Mouse (Mus musculus) liver, postnatal 0 days (tissue): Measurements from ENCODE around the gene Padi4. TPM values are rescaled to one million over a fixed set of nuclear protein-coding genes. Genes with fewer than 3 reads are reported as not detected.

ENCODE experiments used
- ATAC-seq: fragments of 200-750 bp; cut with Nextera tagmentation; 2 replicates; pipeline ENCODE4 v1.8.0; 2017; ENCODE audit warnings: mild to moderate bottlenecking, moderate library complexity
- DNase-seq: peaks from one replicate; pipeline ENCODE4 v3.0.0-alpha.2; 2016
- H3K27ac ChIP-seq: fragments of 300-500 bp; sonication (generic); 2 replicates; pipeline ENCODE4 v1.5.1; 2014; ENCODE audit warnings: antibody characterized with exemption, moderate library complexity, mild to moderate bottlenecking, low read depth
- H3K27me3 ChIP-seq: fragments of 300-500 bp; sonication (generic); 2 replicates; pipeline ENCODE4 v1.6.1; 2014; ENCODE audit warnings: low read length, control low read depth, mixed read lengths; ENCODE audit not compliant: insufficient read depth
- H3K36me3 ChIP-seq: fragments of 300-500 bp; sonication (generic); replicated peaks from 2 replicates; pipeline ENCODE4 v1.6.1; 2014; ENCODE audit warnings: mild to moderate bottlenecking, control low read depth, low read length, moderate library complexity, mixed read lengths; ENCODE audit not compliant: insufficient read depth
- H3K4me1 ChIP-seq: fragments of 300-500 bp; sonication (generic); 2 replicates; pipeline ENCODE4 v1.6.1; 2014; ENCODE audit warnings: antibody characterized with exemption, mild to moderate bottlenecking, control low read depth; ENCODE audit not compliant: insufficient read depth
- H3K4me2 ChIP-seq: fragments of 300-500 bp; sonication (generic); 2 replicates; pipeline ENCODE4 v1.6.1; 2014; ENCODE audit warnings: low read depth, mild to moderate bottlenecking, low read length, moderate library complexity, mixed read lengths
- H3K4me3 ChIP-seq: fragments of 300-500 bp; sonication (generic); 2 replicates; pipeline ENCODE4 v1.5.1; 2014; ENCODE audit warnings: low read depth, low read length
- H3K9ac ChIP-seq: fragments of 300-500 bp; sonication (generic); replicated peaks from 2 replicates; pipeline ENCODE4 v1.6.1; 2014; ENCODE audit warnings: mild to moderate bottlenecking, moderate library complexity
- H3K9me3 ChIP-seq: fragments of 300-500 bp; sonication (generic); 2 replicates; pipeline ENCODE4 v1.6.1; 2016; ENCODE audit warnings: mild to moderate bottlenecking, control low read depth, low read length, mixed read lengths
- CTCF ChIP-seq: sonication (generic); IDR thresholded peaks from 2 replicates; pipeline ENCODE4 v1.5.1; 2016; ENCODE audit warnings: antibody characterized with exemption, low read depth
- EP300 ChIP-seq: IDR thresholded peaks from 2 replicates; pipeline ENCODE4 v1.6.1; 2016; ENCODE audit warnings: antibody characterized with exemption, low read depth, mild to moderate bottlenecking
- WGBS: fragments of 180-500 bp; shearing (Covaris S2); extraction: QIAGEN DNeasy Blood & Tissue Kit; methylation state at CpG from one replicate; pipeline ENCODE4 v1.1.7; 2014; ENCODE audit not compliant: insufficient replicate concordance; 5-methylcytosine and 5-hydroxymethylcytosine counted together
- polyA plus RNA-seq: library from polyadenylated mRNA; unstranded; fragments of >200 nt; fragmentation: Nextera tagmentation; extraction: Ambion mirVana; gene quantifications from 2 replicates; pipeline ENCODE4 v1.2.1, GENCODE M21; 2015

The Padi4 gene
- polyA plus RNA-seq, 1 experiment from 2014 or later: 4.5 TPM

DNA sequence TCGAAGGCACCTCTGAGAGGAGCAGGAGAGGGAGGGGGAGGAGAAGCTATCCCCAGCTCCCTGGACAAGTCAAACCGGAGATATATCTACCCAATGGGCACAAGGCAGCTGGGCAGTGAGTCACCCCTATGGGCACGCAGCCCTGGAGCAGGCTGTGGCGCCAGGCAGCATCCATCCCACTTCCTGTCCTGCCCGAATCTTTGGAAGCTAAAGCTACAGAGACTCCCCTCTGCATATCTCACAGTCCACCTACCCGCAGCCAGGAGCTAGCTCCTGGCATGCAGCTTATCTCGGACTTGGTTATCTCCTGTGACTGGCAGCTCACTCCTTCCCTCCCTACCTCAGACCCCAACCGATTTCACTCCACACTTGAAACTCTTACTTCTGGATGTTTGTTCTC lies 35.1 kb upstream of the Padi4 start:
- 35% methylated on average over 8 of the region's 8 CpGs for WGBS
- Histone ChIP-seq H3K4me1 (peaks cover 26% of the 10 kb centered on the region), H3K27ac (no peak overlapping the region), H3K36me3 (no peaks in the 10 kb centered on the region), H3K4me3 (no peak overlapping the region), H3K27me3 (peaks cover 13% of the 10 kb centered on the region; the same call in 1 of the 2 replicates), H3K9me3 (no peaks in the 10 kb centered on the region), H3K9ac (no peak overlapping the region), H3K4me2 (no peak overlapping the region)
- ATAC-seq (no peak), DNase-seq (no peak)
- TF ChIP-seq CTCF (no peak), EP300 (no peak)

DNA sequence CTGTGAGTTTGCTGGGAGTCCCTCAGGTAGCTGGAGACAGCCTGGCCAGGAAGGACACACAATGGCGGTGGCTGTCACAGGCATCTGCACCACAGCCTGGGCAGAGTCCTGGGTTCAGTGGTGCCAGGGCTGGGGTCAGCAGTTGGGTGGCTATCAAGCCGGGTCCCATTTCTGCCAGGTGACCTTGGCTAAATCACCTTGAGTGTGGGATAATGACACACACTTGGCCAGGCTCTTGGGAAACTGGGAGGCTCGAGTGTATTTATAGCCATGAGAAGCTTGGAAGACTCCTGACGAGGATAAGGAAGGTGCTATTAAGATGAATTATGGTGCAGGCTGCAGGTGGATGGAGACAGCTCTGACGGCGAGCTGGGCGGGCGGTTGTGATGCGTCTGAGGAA lies 30.6 kb upstream of the Padi4 start:
- H3K27me3 ChIP-seq: peaks cover 10% of the 10 kb centered on the region; the same call in 1 of the 2 replicates
- no peaks in the 10 kb centered on the region for H3K9me3 ChIP-seq
- no peak overlapping the region for H3K4me3 ChIP-seq
- no peaks in the 10 kb centered on the region for H3K4me1 ChIP-seq
- ATAC-seq (no peak), DNase-seq (no peak)
- no peak overlapping the region for H3K27ac ChIP-seq
- H3K4me2 ChIP-seq: no peak overlapping the region
- no peak overlapping the region for H3K9ac ChIP-seq
- TF ChIP-seq CTCF (no peak), EP300 (no peak)
- no peaks in the 10 kb centered on the region for H3K36me3 ChIP-seq
- 78% methylated on average over 9 of the region's 9 CpGs for WGBS

- 53% methylated on average over 3 of the region's 3 CpGs for WGBS
These were observed 27.3 kb upstream of the Padi4 start for GRCm38 (mm10) chr4:140801364-140801763.

DNA sequence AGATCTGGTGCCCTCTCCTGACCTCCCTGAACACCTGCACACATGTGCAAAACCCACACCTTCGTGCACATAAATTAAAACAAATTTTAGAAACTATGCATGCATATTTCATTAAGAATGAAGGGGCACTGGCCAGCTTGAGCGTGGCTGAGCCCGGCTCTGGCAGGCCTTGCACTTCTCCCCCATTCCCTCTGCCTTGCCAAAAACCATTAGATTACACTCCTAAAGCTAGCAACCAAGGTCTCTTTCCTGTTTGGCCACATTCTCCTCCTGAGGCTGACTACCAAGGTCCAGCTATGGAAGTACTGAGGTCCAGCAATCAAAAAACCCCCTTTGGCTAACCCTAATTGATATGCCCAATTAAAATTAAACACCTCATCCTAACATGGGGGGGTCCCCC lies 22.8 kb upstream of the Padi4 start:
- no peak for TF ChIP-seq CTCF
- TF ChIP-seq EP300: no peak
- no peaks in the 10 kb centered on the region for H3K9me3 ChIP-seq
- no peaks in the 10 kb centered on the region for H3K4me1 ChIP-seq
- H3K36me3 ChIP-seq: no peaks in the 10 kb centered on the region
- H3K9ac ChIP-seq: no peak overlapping the region
- H3K27ac ChIP-seq: no peak overlapping the region
- DNase-seq (no peak), ATAC-seq (no peak)
- no peaks in the 10 kb centered on the region for H3K27me3 ChIP-seq
- no peak overlapping the region for H3K4me2 ChIP-seq
- WGBS: 80% methylated on average over 3 of the region's 3 CpGs
- H3K4me3 ChIP-seq: no peak overlapping the region

More at GRCm38 (mm10) chr4:140801364-140801763, 27.3 kb upstream of the Padi4 start:
- Histone ChIP-seq H3K4me1 (no peaks in the 10 kb centered on the region), H3K9me3 (no peaks in the 10 kb centered on the region), H3K4me3 (no peak overlapping the region), H3K4me2 (no peak overlapping the region), H3K27ac (no peak overlapping the region), H3K9ac (no peak overlapping the region), H3K27me3 (peaks cover 4% of the 10 kb centered on the region; the same call in 1 of the 2 replicates), H3K36me3 (no peaks in the 10 kb centered on the region)
- TF ChIP-seq CTCF: no peak
- no peak for TF ChIP-seq EP300
- DNase-seq (no peak), ATAC-seq (no peak)

DNA sequence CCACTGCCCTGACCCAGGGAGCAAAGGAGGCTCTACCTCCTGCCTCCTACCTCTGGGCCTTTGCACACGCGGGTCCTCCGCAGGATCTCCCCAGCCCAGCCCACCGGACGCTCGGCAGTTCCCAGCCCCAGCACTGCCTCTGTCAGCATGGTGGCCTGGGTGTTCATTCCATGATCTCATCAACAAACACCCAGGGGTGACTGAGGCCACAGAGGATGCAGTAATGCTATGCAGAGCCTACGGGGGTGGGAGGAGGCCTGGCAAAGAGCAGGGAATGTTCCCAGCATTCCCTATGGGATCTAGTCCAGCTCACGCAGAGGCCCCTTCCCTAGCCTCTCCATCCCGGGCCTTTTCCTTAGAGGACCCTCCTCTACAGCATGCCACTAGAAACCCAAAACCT lies 20.6 kb upstream of the Padi4 start:
- DNase-seq: no peak

DNA sequence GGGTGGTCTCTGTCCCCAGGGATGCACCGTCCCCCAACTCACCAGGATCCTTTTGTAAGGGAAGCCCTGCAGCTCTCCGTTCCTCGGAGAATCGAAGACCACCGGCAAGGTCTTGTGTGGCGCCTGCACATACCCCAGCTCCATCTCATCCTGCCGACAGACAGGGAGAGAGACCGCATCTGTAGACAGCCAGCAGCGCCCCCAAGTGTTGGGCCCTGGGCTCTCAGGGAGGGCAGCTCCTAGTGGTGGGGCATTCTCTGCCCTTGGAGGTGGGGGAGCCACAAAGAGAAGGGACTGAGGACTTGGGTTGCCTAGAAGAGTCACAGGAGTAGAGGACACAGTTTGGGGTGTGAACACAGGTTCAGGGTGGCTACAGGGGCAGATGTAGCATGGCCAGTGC lies 19.8 kb upstream of the Padi4 start:
- no peak for ATAC-seq
- H3K36me3 ChIP-seq: no peaks in the 10 kb centered on the region
- peak; percentile 45 for DNase-seq
- H3K9ac ChIP-seq: no peak overlapping the region
- no peaks in the 10 kb centered on the region for H3K9me3 ChIP-seq
- no peak overlapping the region for H3K27ac ChIP-seq
- TF ChIP-seq CTCF: peak; percentile 55
- no peak for TF ChIP-seq EP300
- no peaks in the 10 kb centered on the region; the same call in 1 of the 2 replicates for H3K4me1 ChIP-seq
- no peak overlapping the region for H3K4me3 ChIP-seq
- no peaks in the 10 kb centered on the region for H3K27me3 ChIP-seq
- WGBS: 68% methylated on average over 9 of the region's 9 CpGs
- H3K4me2 ChIP-seq: no peak overlapping the region

More for the DNA sequence above, 20.6 kb upstream of the Padi4 start:
- H3K27ac ChIP-seq: no peak overlapping the region
- no peak overlapping the region for H3K9ac ChIP-seq
- no peaks in the 10 kb centered on the region for H3K27me3 ChIP-seq
- ATAC-seq: no peak
- TF ChIP-seq CTCF (no peak), EP300 (no peak)
- no peaks in the 10 kb centered on the region; the same call in 1 of the 2 replicates for H3K4me1 ChIP-seq
- H3K4me2 ChIP-seq: no peak overlapping the region
- WGBS: 84% methylated on average over 9 of the region's 9 CpGs
- no peak overlapping the region for H3K4me3 ChIP-seq
- H3K9me3 ChIP-seq: no peaks in the 10 kb centered on the region
- H3K36me3 ChIP-seq: no peaks in the 10 kb centered on the region

DNA sequence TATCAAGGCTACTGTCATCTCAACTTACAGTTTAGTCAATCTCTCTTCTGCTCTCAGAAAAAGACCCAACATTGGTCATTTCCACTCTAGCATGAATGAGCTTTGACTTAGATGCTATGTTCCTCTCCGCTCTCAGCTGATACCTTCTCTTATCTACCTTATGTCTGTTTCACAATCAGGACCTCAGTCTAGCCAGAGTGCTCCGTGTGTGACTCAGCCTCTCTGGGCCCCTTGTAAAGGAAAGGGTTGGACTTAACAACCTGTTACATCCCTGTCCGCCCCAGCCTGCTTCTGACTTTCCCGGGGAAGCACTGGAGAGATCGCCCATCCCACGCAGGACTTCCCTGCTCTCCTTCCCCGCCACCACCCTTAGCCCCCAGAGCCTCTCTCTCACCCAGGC lies 18.5 kb upstream of the Padi4 start:
- Histone ChIP-seq H3K9ac (no peak overlapping the region), H3K4me3 (no peak overlapping the region), H3K36me3 (no peaks in the 10 kb centered on the region), H3K27ac (no peak overlapping the region), H3K27me3 (no peaks in the 10 kb centered on the region), H3K9me3 (no peaks in the 10 kb centered on the region), H3K4me2 (no peak overlapping the region), H3K4me1 (no peaks in the 10 kb centered on the region; the same call in 1 of the 2 replicates)
- TF ChIP-seq CTCF: no peak
- no peak for TF ChIP-seq EP300
- 68% methylated on average over 7 of the region's 7 CpGs for WGBS
- DNase-seq (no peak), ATAC-seq (no peak)
